23 mouse cellular contexts compared by ENCODE assay signal in the genomic region with DNA sequence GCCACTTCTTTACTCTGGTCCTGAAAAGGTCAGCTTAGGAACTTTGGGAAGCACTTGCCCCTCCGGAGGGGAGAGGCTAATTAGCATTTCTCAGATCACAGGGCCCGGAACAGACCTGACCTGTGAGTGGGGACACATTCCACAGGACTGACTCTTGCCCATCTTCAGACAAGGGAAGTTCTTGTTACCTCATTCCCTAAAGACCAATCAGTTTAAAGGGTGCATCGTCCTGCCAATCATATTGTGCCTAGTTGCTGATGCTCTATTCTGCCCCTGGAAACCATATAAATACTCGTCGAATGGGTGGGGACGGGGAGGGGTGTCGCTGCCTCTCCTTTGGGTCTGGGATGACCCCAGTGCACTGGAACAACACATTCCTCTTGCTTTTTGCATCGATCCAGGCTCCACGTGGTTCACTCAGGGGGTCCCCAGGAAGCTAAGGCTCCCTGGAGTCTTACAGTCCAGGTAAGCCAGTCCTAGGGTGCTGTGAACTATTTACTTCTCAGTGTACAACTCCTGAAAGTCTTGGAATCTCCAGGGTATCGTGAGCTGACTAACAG.
DNase-seq lines count a peak whose midpoint lies in the region; ATAC-seq and TF ChIP-seq lines count a peak whose summit lies in the region.
"Had no signal": no experiment of that assay in that cellular context is flagged by ENCODE, and none has a peak within 500 bp of the region (broad histone marks: within the 10 kb centered on the region; RNA-seq: fewer than 3 reads in every experiment).

No protein-coding gene starts in this region.

- DNase-seq in CD4-positive, CD25-positive, alpha-beta regulatory T cell, adult 2 months (ENCODE audit: low read depth, low spot score): peak; percentile 74
- no peak for DNase-seq in spleen, adult 2 months (ENCODE audit: low read depth in 1 of 2, low spot score in 2 of 2)
- DNase-seq in spleen, postnatal 14 days (ENCODE audit: low spot score in 2 of 2): no peak
- peak; percentile 2 for DNase-seq in thymus, postnatal 14 days
- DNase-seq in thymus, postnatal 25 days: no peak
- DNase-seq in naive thymus-derived CD4-positive, alpha-beta T cell, adult 2 months (ENCODE audit: low read depth): peak; percentile 35
- DNase-seq in layer of hippocampus, postnatal 14 days (ENCODE audit: low spot score in 2 of 2): no peak
- DNase-seq: adrenal gland, adult 2 months; adrenal gland, postnatal 14 days; cerebellum, adult 11 months; cerebellum, adult 2 months; cerebellum, adult 9-11 months; cerebellum, postnatal 25 days; gastrocnemius, postnatal 25 days had no signal

- no peak for TF ChIP-seq CTCF in spleen, adult 2 months (IDR thresholded peaks at IDR 0.05; ENCODE audit: extremely low read depth, insufficient read depth, insufficient read length, insufficient replicate concordance)

- TF ChIP-seq POLR2A in spleen, adult 2 months (IDR thresholded peaks at IDR 0.05; ENCODE audit: low read depth, low read length): no peak

- no peak for ATAC-seq in CD4-positive, CD25-positive, alpha-beta regulatory T cell, adult 4 months
- ATAC-seq: forebrain, embryonic 16.5 days; intestine, embryonic 15.5 days had no signal

- no peaks in the 10 kb centered on the region for H3K27me3 ChIP-seq in spleen, adult 2 months (ENCODE audit: control insufficient read depth, insufficient read depth, low read length)
- H3K27me3 ChIP-seq: embryonic facial prominence, embryonic 12.5 days; embryonic facial prominence, embryonic 15.5 days; forebrain, embryonic 12.5 days; hindbrain, embryonic 12.5 days; hindbrain, embryonic 15.5 days; intestine, embryonic 15.5 days had no signal

- WGBS in spleen, adult 2 months: 84% methylated on average over 10 of the region's 10 CpGs

- H3K4me3 ChIP-seq in spleen, adult 2 months (ENCODE audit: extremely low read depth, insufficient read depth, insufficient read length): no peak overlapping the region
- H3K4me3 ChIP-seq: embryonic facial prominence, embryonic 12.5 days; embryonic facial prominence, embryonic 15.5 days; forebrain, embryonic 12.5 days; heart, adult 2 months; hindbrain, embryonic 12.5 days; hindbrain, embryonic 15.5 days; intestine, embryonic 15.5 days had no signal

- H3K36me3 ChIP-seq in spleen, adult 2 months (ENCODE audit: control insufficient read depth, insufficient read depth, low read length): no peaks in the 10 kb centered on the region
- H3K36me3 ChIP-seq: embryonic facial prominence, embryonic 12.5 days; embryonic facial prominence, embryonic 15.5 days; forebrain, embryonic 12.5 days; hindbrain, embryonic 12.5 days; hindbrain, embryonic 15.5 days; intestine, embryonic 15.5 days had no signal

- H3K27ac ChIP-seq in spleen, adult 2 months (ENCODE audit: insufficient read depth, low read length): peak overlapping the region; percentile 100
- H3K27ac ChIP-seq: embryonic facial prominence, embryonic 12.5 days; embryonic facial prominence, embryonic 15.5 days; forebrain, embryonic 12.5 days; heart, adult 2 months; hindbrain, embryonic 12.5 days; hindbrain, embryonic 15.5 days; intestine, embryonic 15.5 days had no signal

- peaks cover 55% of the 10 kb centered on the region for H3K4me1 ChIP-seq in spleen, adult 2 months (ENCODE audit: control insufficient read depth, insufficient read depth, insufficient read length)
- H3K4me1 ChIP-seq: embryonic facial prominence, embryonic 12.5 days; embryonic facial prominence, embryonic 15.5 days; forebrain, embryonic 12.5 days; hindbrain, embryonic 12.5 days; hindbrain, embryonic 15.5 days had no signal

Comparison
In these comparisons a context has a peak if more than half of its experiments do, and no peak if none do; other contexts are left out.
1. DNase-seq: peak in CD4-positive, CD25-positive, alpha-beta regulatory T cell, adult 2 months (single experiment), thymus, postnatal 14 days (single experiment) and naive thymus-derived CD4-positive, alpha-beta T cell, adult 2 months (single experiment); none in spleen, adult 2 months (0 of 2), spleen, postnatal 14 days (0 of 2), thymus, postnatal 25 days (single experiment) and layer of hippocampus, postnatal 14 days (0 of 2).